Mouse (Mus musculus): ENCODE data around the gene Tmem131. TPM values are rescaled to one million over a fixed set of nuclear protein-coding genes. Genes with fewer than 3 reads are reported as not detected.

The Tmem131 gene
- polyA plus RNA-seq, 1 experiment = 77.7 TPM

DNA sequence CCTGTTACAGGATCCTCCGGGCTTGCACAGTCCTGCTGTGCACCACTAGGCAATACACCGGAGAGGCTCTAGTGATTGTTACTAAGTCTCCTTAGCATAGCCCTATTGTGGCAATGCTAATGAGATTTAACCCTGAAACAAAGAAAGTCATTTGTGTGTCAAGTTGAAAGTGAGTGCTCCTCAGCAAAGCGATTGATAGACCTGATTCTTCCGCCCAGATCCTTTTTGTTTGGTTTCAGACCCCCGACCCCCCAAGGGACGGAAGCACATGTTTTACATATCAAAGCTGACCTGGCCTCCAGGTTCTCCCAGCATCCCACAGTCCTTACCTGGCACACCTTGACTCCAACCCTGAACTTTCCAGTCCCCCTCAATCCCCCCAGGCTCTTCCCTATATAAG, 42.4 kb upstream of the Tmem131 start:
- no peak overlapping the region; the same call in 1 of the 2 replicates for H3K27ac ChIP-seq (ENCODE audit: insufficient read depth, low read length)
- H3K9ac ChIP-seq (ENCODE audit: low read depth, poor library complexity, severe bottlenecking) = no peak overlapping the region
- no peaks in the 10 kb centered on the region for H3K36me3 ChIP-seq (ENCODE audit: control insufficient read depth, insufficient read depth, low read length, poor library complexity, severe bottlenecking)
- H3K4me1 ChIP-seq (ENCODE audit: control insufficient read depth, insufficient read depth, low read length) = peaks cover 19% of the 10 kb centered on the region
- H3K27me3 ChIP-seq (ENCODE audit: control insufficient read depth, insufficient read depth, low read length, poor library complexity, severe bottlenecking) = no peaks in the 10 kb centered on the region
- no peaks in the 10 kb centered on the region for H3K9me3 ChIP-seq (replicated peaks; ENCODE audit: control insufficient read depth, insufficient read depth, low read length, poor library complexity, severe bottlenecking)
- TF ChIP-seq EP300 (IDR thresholded peaks at IDR 0.05; ENCODE audit: insufficient read depth, low read depth, low read length) = peak; percentile 100
- TF ChIP-seq CTCF (IDR thresholded peaks at IDR 0.05; ENCODE audit: low read depth, low read length) = no peak
- no peak for TF ChIP-seq POLR2A (IDR thresholded peaks at IDR 0.05; ENCODE audit: insufficient read depth, low read length)
- H3K4me3 ChIP-seq (ENCODE audit: low read depth, low read length) = no peak overlapping the region

DNA sequence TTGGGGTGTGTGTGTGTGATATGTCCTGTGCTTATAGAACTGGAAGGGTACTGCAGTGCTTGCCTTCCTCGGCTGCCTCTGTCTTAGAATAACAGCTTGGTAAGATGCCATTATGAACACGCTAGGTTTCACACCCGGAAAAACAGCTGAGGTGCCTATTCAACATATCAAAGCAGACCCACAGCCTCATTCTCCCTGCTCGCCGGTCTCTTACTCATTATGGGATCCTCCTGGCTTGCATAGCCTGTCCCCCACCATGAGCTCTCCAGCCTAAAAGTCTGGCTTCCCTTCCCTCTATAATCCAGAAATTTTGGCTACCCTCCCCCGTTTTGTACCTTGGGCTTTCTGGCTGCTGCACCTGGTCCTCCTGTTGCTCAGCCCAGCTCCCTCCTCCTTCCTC, 40.9 kb upstream of the Tmem131 start:
- H3K27me3 ChIP-seq (ENCODE audit: control insufficient read depth, insufficient read depth, low read length, poor library complexity, severe bottlenecking) = no peaks in the 10 kb centered on the region
- H3K4me3 ChIP-seq (ENCODE audit: low read depth, low read length) = peak overlapping the region; percentile 15; the same call in 1 of the 2 replicates
- H3K9ac ChIP-seq (ENCODE audit: low read depth, poor library complexity, severe bottlenecking) = peak overlapping the region; percentile 64
- H3K4me1 ChIP-seq (ENCODE audit: control insufficient read depth, insufficient read depth, low read length) = peaks cover 18% of the 10 kb centered on the region
- H3K27ac ChIP-seq (ENCODE audit: insufficient read depth, low read length) = peak overlapping the region; percentile 99
- H3K9me3 ChIP-seq (replicated peaks; ENCODE audit: control insufficient read depth, insufficient read depth, low read length, poor library complexity, severe bottlenecking) = no peaks in the 10 kb centered on the region
- no peaks in the 10 kb centered on the region for H3K36me3 ChIP-seq (ENCODE audit: control insufficient read depth, insufficient read depth, low read length, poor library complexity, severe bottlenecking)
- TF ChIP-seq POLR2A (IDR thresholded peaks at IDR 0.05; ENCODE audit: insufficient read depth, low read length) (no peak), EP300 (IDR thresholded peaks at IDR 0.05; ENCODE audit: insufficient read depth, low read depth, low read length) (peak; percentile 81)

DNA sequence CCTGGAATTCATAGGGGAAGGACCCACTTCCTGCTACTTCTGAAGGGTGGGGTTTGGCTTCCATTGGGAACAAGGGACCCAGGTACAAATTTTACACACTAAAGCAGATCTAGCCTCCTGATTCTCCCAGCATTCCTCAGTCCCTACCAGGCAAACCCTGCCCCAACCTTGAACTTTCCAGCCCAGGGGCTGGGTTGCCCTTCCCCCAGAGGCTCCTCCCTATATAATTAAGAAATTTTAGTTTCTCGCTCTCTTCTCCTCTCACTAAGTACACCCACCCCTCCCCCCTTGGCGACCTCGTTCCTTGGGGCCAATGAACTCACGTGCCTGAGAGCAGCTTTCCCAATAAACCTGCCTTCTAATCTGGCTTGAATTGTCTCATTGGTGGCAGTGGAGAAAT, 40.3 kb upstream of the Tmem131 start:
- no peak overlapping the region for H3K4me3 ChIP-seq (ENCODE audit: low read depth, low read length)
- H3K9me3 ChIP-seq (replicated peaks; ENCODE audit: control insufficient read depth, insufficient read depth, low read length, poor library complexity, severe bottlenecking) = no peaks in the 10 kb centered on the region
- H3K36me3 ChIP-seq (ENCODE audit: control insufficient read depth, insufficient read depth, low read length, poor library complexity, severe bottlenecking) = no peaks in the 10 kb centered on the region
- H3K9ac ChIP-seq (ENCODE audit: low read depth, poor library complexity, severe bottlenecking) = peak overlapping the region; percentile 64
- peaks cover 16% of the 10 kb centered on the region for H3K4me1 ChIP-seq (ENCODE audit: control insufficient read depth, insufficient read depth, low read length)
- no peak for TF ChIP-seq POLR2A (IDR thresholded peaks at IDR 0.05; ENCODE audit: insufficient read depth, low read length)
- TF ChIP-seq EP300 (IDR thresholded peaks at IDR 0.05; ENCODE audit: insufficient read depth, low read depth, low read length) = peak; percentile 99
- no peak for TF ChIP-seq CTCF (IDR thresholded peaks at IDR 0.05; ENCODE audit: low read depth, low read length)
- H3K27me3 ChIP-seq (ENCODE audit: control insufficient read depth, insufficient read depth, low read length, poor library complexity, severe bottlenecking) = no peaks in the 10 kb centered on the region
- peak overlapping the region; percentile 99 for H3K27ac ChIP-seq (ENCODE audit: insufficient read depth, low read length)

DNA sequence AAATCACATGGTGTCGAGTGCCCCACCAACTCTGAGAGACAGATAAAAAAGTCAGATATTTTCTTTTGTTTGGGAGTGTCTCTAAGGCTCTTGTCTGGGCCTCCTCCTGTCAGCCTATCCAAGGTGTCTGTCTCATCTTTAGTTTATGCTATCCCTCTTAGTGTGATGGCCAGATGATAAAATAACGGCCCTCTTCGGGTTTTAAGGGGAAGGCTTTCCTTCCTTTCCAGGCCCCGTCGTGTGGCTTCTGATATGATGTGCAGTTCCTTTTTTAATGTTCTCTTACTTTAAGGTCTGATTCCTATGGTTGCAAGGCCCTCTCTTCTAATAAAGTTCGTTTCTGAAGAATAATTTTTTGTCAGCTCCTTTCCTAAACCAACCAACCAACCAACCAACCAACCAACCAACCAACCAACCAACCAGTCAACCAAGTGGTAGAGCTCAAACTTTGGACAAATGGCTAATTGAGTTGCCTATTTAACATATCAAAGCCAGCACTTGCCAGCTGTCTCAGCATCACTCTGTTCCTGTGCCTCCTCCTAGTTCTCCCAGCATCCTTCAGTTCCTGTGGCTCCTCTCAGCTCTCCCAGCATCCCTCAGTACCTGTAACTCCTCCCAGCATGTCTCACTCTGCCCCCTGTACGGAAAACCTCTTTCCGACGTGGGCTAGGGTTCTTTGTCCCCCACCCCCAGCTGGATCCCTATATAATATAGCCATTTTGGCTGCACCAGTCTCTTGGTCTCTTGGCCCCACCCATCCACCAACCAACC, 38.9 kb upstream of the Tmem131 start:
- Histone ChIP-seq H3K27ac (ENCODE audit: insufficient read depth, low read length) (peak overlapping the region; percentile 99), H3K9me3 (replicated peaks; ENCODE audit: control insufficient read depth, insufficient read depth, low read length, poor library complexity, severe bottlenecking) (no peaks in the 10 kb centered on the region), H3K4me1 (ENCODE audit: control insufficient read depth, insufficient read depth, low read length) (peaks cover 9% of the 10 kb centered on the region), H3K4me3 (ENCODE audit: low read depth, low read length) (no peak overlapping the region), H3K36me3 (ENCODE audit: control insufficient read depth, insufficient read depth, low read length, poor library complexity, severe bottlenecking) (no peaks in the 10 kb centered on the region), H3K27me3 (ENCODE audit: control insufficient read depth, insufficient read depth, low read length, poor library complexity, severe bottlenecking) (no peaks in the 10 kb centered on the region), H3K9ac (ENCODE audit: low read depth, poor library complexity, severe bottlenecking) (peak overlapping the region; percentile 64)
- peak; percentile 91 for TF ChIP-seq EP300 (IDR thresholded peaks at IDR 0.05; ENCODE audit: insufficient read depth, low read depth, low read length)
- TF ChIP-seq CTCF (IDR thresholded peaks at IDR 0.05; ENCODE audit: low read depth, low read length) = no peak
- TF ChIP-seq POLR2A (IDR thresholded peaks at IDR 0.05; ENCODE audit: insufficient read depth, low read length) = peak; percentile 11

DNA sequence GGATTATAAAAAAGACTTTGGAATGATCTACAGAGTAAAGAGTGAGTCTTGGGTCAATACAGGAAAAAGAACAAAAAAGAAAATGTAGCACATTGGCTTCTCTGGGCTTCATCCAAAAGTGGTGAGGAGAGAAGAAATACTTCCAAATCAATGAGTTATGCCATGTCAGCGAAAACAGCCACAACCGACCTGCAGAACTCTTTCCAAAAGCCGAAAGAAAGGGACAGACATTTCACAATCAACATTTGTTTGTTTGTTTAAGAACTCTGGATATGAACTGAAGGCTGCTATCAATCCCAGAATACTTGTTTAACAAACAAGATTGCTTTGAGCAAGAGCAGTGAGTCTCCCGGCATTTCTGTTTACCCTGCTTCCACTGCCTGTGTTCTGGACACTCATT, 33.3 kb upstream of the Tmem131 start:
- Histone ChIP-seq H3K9ac (ENCODE audit: low read depth, poor library complexity, severe bottlenecking) (no peak overlapping the region), H3K36me3 (ENCODE audit: control insufficient read depth, insufficient read depth, low read length, poor library complexity, severe bottlenecking) (no peaks in the 10 kb centered on the region), H3K4me3 (ENCODE audit: low read depth, low read length) (no peak overlapping the region), H3K27me3 (ENCODE audit: control insufficient read depth, insufficient read depth, low read length, poor library complexity, severe bottlenecking) (no peaks in the 10 kb centered on the region), H3K27ac (ENCODE audit: insufficient read depth, low read length) (no peak overlapping the region), H3K9me3 (replicated peaks; ENCODE audit: control insufficient read depth, insufficient read depth, low read length, poor library complexity, severe bottlenecking) (no peaks in the 10 kb centered on the region), H3K4me1 (ENCODE audit: control insufficient read depth, insufficient read depth, low read length) (no peaks in the 10 kb centered on the region)
- no peak for TF ChIP-seq EP300 (IDR thresholded peaks at IDR 0.05; ENCODE audit: insufficient read depth, low read depth, low read length)
- TF ChIP-seq CTCF (IDR thresholded peaks at IDR 0.05; ENCODE audit: low read depth, low read length) = no peak

DNA sequence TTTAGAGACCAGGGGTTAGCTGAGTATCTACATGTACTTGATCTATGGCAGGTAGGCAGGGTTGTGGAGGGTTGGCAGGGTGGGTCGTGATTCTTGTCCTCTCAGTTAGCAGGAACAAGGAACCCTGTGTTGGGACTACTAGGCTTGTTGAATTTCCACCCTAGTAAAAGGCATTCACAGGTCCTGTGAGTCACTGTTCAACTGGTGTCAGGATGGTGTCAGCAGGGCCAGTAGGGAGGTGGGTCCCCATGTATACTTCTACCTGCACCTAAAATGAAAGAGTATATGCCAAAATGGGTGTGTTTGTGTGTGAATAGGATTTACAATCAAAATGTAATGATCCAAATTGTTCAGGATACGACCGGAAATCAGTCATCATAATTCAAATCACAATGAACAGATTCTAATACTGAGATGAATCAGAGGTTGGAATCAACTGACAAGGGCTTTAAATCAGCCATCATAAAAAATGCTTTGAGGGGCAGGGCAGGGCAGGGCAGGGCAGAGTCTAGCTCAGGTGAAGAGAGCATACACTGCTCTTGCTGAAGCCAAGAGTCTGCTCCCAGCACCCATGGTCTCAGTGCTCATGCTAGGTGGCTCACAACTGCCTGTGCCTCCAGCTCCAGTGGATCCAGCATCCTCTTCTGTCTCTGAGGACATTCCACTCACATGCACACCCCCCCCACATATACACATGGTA, 27.6 kb upstream of the Tmem131 start:
- Histone ChIP-seq H3K36me3 (ENCODE audit: control insufficient read depth, insufficient read depth, low read length, poor library complexity, severe bottlenecking) (no peaks in the 10 kb centered on the region), H3K4me3 (ENCODE audit: low read depth, low read length) (no peak overlapping the region), H3K9ac (ENCODE audit: low read depth, poor library complexity, severe bottlenecking) (no peak overlapping the region), H3K27ac (ENCODE audit: insufficient read depth, low read length) (no peak overlapping the region), H3K4me1 (ENCODE audit: control insufficient read depth, insufficient read depth, low read length) (peaks cover 4% of the 10 kb centered on the region), H3K9me3 (replicated peaks; ENCODE audit: control insufficient read depth, insufficient read depth, low read length, poor library complexity, severe bottlenecking) (no peaks in the 10 kb centered on the region), H3K27me3 (ENCODE audit: control insufficient read depth, insufficient read depth, low read length, poor library complexity, severe bottlenecking) (no peaks in the 10 kb centered on the region)
- TF ChIP-seq EP300 (IDR thresholded peaks at IDR 0.05; ENCODE audit: insufficient read depth, low read depth, low read length) (no peak), CTCF (IDR thresholded peaks at IDR 0.05; ENCODE audit: low read depth, low read length) (no peak), POLR2A (IDR thresholded peaks at IDR 0.05; ENCODE audit: insufficient read depth, low read length) (no peak)
